Mouse (Mus musculus) adrenal gland, postnatal 14 days (tissue): ENCODE data around the gene Src. TPM values are rescaled to one million over a fixed set of nuclear protein-coding genes. Genes with fewer than 3 reads are reported as not detected.
A peak's percentile ranks its signal among the peaks of the same experiment; 100 is the strongest.
"Not testable (repeated sequence)": the region's sequence is repeated elsewhere in the genome, so short reads cannot be mapped to it uniquely, and the experiment has no call there.

ENCODE experiments used
- DNase-seq: peaks from one replicate; pipeline ENCODE4 v3.0.0; 2021; ENCODE audit warnings: mixed read lengths
- total RNA-seq: library from RNA; stranded (reverse); gene quantifications from 2 replicates; pipeline ENCODE4 v1.2.3, GENCODE M21; 2021

Gene Src
- total RNA-seq, 1 experiment from 2014 or later = 16.2 TPM

- no peak for DNase-seq
These were observed 57.5 kb downstream of the Src start for GRCm38 (mm10) chr2:157475437-157476379.

- DNase-seq = no peak
These were observed 60.4 kb downstream of the Src start for GRCm38 (mm10) chr2:157478651-157479050.

GRCm38 (mm10) chr2:157479858-157480568, 61.8 kb downstream of the Src start:
- peak; percentile 71 for DNase-seq

GRCm38 (mm10) chr2:157482729-157483128, 64.5 kb downstream of the Src start:
- no peak for DNase-seq

DNA sequence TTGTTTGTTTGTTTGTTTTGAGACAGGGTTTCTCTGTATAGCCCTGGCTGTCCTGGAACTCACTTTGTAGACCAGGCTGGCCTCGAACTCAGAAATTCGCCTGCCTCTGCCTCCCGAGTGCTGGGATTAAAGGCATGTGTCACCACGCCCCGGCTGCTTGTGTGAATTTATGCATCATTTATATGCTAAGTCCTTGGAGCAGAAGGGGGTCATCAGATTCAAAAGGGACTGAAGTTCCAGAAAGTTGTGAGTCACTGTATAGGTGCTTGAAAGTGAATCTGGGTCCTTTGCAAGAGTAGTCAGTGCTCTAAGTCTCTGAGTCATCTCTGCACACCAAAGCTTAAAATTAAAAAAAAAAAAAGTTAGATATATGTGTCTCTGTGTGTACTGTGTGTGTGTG, 68.3 kb downstream of the Src start:
- DNase-seq = not testable (repeated sequence)

DNA sequence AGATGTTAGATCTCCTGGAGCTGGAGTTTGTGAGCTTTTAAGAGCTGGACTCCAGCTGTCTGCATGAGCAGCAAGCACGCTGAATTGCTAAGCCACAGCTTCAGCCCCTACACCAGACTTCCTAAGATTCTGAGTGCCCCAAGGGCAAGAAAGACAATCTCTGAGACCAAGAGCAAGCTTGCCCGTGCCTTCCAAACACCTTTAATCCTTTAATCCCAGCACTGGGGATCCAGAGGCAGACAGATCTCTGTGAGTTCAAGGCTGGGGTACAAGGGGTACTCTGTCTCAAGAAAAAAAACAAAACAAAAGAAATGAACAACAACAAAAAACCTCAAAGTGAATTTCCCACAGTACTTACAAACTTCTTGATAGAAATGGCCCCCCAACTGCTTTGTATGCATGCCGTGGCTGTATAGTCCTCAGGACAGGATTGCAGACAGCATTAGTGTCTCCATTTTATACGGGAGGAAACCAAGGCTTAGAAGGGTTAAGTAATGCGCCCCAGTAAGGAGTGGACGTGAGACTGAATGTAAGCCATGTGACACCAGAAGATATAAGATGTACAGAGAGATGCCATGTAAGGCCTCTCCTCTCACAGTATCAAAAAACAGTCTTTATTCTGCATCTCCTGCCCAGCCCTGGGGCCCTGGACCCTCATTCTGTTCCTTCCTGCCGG, 68.9 kb downstream of the Src start:
- no peak for DNase-seq

DNA sequence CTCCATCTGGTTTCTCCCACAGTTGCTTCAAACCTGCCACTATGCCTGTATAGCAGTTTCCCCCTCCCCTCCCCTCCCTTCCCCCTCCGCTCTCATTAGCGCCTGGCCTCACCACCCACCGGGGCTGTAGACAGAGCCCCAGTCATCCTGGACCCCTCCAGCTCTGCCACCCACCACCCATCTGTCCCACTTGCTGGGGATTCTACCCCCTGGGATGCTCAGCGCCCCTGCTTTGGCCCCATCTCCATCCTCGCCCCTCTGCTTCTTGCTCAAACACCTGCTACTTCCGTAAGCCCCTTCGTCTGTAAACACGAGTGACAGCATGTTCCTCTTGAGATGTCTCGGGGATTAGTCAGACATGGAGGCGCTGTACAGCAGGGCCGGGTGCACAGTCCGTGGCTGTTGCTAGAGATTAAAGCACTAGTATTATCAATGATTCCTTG, 69.5 kb downstream of the Src start:
- no peak for DNase-seq

GRCm38 (mm10) chr2:157493240-157493639, 75.0 kb downstream of the Src start:
- DNase-seq = no peak

DNA sequence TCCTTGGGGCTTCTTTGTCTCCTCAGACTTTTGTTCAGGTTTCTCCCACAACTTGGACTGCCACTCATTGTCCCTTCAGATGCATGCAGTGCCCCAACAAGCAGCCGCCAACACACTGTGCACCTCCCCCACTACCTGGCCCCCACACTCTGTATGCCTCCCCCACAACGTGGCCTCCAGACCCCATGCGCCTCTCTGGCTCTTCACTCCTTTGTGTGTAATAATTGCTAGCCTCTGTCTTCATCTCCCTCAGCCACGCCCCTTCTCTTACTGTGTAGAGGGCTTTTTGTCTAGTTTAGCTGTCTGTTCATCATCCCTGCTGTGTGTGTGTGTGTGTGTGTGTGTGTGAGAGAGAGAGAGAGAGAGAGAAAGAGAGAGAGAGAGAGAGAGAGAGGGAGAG, 80.3 kb downstream of the Src start:
- DNase-seq = no peak

GRCm38 (mm10) chr2:157500364-157500763, 82.1 kb downstream of the Src start:
- DNase-seq = peak; percentile 24

- DNase-seq = no peak
These were observed 83.1 kb downstream of the Src start for GRCm38 (mm10) chr2:157501324-157501723.

GRCm38 (mm10) chr2:157506779-157507178, 88.5 kb downstream of the Src start:
- DNase-seq = peak; percentile 62

DNA sequence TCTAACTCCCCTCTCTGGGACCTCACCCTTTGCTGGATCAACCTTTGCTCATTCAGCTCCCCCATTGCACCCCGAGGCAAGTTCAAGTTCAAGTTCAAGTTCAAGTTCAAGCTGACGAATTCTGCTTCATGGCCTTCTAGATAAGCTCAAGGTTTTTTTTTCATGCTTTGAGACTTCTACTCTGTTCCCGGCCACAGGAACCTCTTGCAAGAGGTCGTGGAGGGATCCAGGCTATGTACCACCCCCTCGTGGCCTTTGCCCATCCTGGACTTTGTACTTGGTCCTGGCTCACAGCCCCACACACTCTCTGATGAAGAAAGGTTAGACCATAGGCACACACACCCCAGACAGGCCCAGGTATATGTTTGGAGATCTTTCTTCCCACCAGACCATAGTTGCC, 90.9 kb downstream of the Src start:
- DNase-seq = peak; percentile 31

DNA sequence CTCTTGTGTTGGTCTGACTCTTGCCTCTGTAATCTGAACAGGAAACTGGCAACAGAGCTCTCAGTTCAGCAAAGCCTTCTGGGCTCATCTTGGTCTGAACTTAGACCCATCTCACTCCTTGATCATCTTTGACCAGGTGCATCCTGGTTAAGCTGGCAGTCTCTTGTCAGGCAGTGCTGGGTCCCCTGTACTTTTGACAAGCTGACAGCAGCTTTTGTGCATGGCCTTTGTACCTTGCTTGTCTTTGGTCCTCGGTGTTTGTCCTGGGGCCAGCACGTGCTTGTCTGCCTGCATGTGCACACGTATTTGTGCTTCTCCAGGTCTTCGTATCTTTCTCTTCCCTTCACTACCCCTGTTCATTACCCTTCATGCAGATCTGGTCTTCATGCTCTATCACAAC, 91.8 kb downstream of the Src start:
- DNase-seq = no peak

DNA sequence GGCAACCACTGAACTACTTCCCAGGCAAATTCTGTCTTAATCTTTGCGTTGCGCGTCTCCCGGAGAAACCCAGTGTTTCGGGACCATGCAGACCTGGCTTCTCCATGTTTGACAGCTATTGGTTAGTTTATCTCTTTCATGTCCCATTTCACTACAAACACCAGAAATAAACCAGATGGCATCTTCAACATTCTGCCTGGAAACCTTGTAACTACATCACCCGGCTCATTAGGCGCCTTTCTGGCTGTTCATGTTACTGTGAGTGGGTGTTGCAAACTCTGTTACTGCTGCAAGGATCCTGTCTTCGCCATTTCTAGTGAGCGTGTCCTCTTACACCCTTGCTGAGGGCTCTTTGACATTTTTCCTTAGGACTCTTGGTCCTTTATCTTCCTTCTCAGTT, 94.6 kb downstream of the Src start:
- DNase-seq = no peak

DNA sequence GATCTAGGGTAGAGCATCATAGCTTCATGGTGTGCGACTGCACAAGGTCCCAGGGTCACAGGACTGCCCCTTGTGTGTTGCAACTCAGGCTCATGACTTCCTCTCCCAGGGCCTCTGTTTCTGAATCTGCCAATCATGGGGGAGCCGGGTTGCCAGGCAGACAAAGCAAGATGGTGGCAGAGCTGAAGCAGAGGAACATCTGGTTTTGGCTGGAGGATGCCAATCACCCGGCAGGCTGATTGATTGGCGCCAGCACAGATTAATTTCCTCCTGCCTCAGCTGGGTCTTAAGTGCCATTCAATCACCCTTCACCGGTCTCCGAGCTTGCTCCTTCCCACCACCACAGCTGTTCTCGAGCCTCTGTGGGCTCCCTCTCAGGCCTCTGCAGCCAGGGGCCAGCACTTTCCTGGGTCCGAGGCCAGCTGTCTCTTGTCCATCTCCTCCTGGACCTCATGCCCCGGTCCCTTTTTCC, 95.5 kb downstream of the Src start:
- DNase-seq = peak; percentile 37

GRCm38 (mm10) chr2:157514353-157514752, 96.1 kb downstream of the Src start:
- no peak for DNase-seq

GRCm38 (mm10) chr2:157517526-157517925, 99.3 kb downstream of the Src start:
- no peak for DNase-seq

GRCm38 (mm10) chr2:157518451-157518850, 100.2 kb downstream of the Src start:
- no peak for DNase-seq

DNA sequence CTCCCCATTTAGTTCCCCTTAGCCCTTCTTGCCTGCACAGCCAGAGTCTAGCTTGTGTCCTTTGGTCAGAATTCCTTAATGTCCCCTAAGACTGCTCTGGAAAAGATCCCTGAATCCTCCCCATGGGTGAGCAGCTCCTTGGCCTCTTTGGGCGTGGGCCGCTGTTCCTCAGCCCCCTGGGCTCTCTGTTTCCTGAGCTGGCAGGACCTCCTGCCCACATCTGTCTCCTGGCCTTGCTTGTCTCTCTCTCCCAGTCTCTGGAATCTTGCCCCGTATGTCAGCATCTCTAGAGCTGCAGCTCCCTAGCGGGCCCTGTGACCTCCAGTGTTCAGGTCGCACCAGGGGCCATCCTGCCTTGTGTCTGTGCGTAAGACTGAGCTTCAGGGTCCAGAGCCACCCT, 101.2 kb downstream of the Src start:
- DNase-seq = peak; percentile 63

- DNase-seq = no peak
These were observed 102.3 kb downstream of the Src start for GRCm38 (mm10) chr2:157520496-157520895.
